Mouse (Mus musculus) kidney, adult 18-20 months (tissue): ENCODE measurements around the gene Hyal2.

Experiments
- DNase-seq: peaks from one replicate; pipeline ENCODE4 v3.0.0; 2021

The Hyal2 gene

DNA sequence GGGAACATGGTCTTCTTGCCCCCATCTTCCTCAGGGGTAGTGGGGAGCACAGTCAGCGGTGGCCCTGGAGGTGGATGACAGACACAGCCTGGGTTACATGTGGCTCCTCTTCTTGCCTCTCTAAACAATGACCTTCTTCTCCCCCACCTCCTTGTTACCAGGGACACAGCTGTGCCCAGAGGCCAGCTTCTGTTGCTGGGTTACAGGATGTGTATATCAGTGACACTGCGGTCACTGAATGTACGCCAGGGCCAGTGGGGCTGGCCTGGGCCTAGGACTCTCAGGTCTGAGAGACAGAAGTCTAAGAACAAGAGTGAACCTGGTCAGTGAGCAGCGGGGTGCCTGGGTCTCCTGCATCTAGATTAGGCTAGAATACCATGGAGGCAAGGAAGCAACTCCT, 47.3 kb downstream of the Hyal2 start:
- no peak for DNase-seq

DNA sequence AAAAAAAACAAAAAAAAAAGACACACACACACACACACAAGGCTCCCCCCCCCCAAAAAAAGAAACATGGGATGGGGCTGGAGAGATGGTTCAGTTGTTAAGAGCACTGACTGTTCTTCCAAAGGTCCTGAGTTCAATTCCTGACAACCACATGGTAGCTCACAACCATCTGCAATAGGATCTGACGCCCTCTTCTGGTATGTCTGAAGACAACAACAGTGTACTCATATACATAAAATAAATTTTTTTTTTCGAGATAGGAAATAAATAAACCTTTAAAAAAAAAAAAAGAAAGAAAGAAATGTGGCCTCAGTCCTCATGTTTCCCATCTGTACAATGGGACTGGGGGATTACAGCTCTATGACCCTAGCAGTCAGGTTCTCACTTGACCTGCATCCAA, 49.7 kb downstream of the Hyal2 start:
- no peak for DNase-seq

DNA sequence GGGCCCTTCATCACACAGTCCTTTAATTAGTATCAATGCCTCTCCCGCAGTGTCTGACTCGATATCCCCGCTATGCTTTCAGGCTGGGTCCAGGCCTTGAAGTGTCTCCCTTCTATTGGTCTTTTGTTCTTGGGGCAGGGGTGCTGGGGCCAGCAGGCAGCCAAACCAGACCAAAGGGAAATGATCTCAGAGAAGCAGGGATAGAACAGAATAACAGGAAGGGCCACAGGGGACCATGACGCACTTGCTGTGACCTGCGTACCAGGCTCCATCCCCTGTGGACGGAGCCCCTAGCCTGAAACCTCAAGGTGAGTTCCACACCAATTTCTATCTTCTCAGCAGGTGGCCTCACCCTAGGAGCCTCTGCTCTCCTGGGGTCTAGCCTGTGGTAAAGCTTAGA, 50.4 kb downstream of the Hyal2 start:
- DNase-seq, result no peak

DNA sequence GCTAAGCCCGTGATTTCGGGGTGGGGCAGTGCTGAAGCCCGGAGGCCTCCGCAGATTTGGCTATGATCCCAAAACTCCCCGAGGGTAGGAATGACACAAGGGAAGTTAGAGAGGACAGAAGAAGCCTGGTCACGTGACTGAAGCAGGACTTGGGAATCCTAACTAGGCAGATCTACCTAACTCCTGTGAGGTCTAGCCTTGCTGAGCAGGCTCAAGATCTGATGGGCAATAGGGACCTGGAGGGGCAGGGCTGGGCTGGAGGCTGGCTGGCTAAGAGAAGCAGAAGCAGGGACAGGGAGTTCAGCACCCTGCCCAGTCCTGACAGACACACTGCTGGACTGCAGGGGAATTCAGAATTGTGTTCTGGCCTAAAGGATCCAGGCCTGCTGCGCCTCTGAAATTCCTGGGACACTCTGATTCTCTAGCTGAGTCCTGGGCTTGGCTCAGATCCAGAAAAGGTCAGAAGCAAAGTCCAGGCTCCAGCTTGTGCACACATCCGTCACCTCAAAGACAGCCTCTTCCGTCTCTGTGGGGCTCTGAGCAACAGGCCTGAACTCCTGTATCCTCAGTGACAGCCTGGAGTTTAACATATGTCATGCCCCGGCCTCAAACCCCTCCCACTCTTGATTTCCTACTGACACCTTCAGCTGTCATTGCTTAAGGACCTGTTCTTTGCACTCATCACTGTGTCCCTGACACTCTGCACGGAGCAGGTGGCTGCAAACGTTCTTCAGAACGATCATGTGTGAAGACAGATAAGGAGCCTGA, 51.2 kb downstream of the Hyal2 start:
- DNase-seq, result peak; percentile 83

DNA sequence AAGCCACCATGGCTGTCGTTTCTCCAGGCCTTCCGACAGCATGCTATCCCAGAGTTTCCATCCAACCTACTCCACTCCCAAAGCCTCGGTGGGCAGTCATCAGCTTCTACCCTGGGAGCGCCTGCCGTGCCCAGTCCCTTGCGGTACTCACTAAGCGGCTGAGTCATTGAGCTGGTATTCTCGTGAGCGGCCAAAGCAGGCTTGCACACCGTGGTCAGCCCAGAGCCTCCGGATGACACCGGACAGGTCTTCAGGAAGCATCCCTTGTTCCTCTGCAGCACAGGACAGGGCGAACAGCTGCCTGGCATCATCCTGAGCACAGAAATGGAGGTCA, 51.8 kb downstream of the Hyal2 start:
- no peak for DNase-seq

DNA sequence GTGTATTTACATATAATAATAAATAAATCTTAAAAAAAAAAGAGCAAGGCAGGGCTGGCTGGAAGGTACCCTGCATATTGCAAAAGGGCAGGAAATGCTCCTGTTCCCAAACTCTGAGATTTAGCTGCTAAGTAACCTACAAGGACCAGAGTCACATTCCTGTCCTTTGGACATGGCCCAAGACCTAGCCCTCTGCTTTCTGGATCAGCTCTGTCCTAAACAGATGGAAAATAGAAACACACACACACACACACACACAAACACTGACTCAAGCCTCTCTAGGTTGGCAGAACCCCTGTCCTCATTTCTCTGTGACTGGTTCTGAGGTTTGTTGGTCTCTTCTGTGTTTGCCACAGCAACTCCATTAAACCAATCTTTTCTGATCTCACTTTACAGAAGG, 53.2 kb downstream of the Hyal2 start:
- no peak for DNase-seq
